Mouse (Mus musculus): ENCODE data around the gene Ndufaf5.

DNA sequence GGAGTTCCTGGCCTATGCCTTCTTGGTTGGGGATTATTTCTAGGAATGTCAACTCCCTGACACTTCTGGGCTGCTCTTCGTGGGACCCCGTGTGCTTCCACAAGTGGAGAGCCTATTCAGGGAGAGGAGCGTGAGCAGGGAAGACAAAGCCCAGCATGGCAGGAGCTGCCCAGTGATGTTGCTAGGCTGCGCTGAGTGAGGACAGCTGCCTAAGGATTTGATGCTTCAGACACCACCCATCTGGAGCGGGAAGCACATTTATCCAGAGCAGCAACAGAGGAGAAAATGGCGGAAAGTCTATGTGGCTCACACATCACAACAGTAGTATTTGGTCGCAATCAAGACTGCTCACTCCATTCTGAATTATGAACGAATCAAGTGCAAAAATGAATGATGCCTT, 49.9 kb downstream of the Ndufaf5 start:
- TF ChIP-seq CTCF (IDR thresholded peaks at IDR 0.05; ENCODE audit: extremely low read depth, insufficient read depth, insufficient read length, insufficient replicate concordance) = no peak
- no peak for TF ChIP-seq POLR2A (IDR thresholded peaks at IDR 0.05; ENCODE audit: low read depth, low read length)
